Mouse (Mus musculus) urinary bladder, postnatal 4 days (tissue): ENCODE measurements around the gene Sema3b.
A peak's percentile ranks its signal among the peaks of the same experiment; 100 is the strongest.

ENCODE experiments used
- DNase-seq, 2 experiments: peaks; one replicate each; pipeline ENCODE4 v3.0.0; 2021 to 2022; ENCODE audit warnings: low spot score in 2 of 2

The Sema3b gene

GRCm38 (mm10) chr9:107633091-107633660, 24.1 kb upstream of the Sema3b start:
- peak; percentile 80 to 83 for DNase-seq

DNA sequence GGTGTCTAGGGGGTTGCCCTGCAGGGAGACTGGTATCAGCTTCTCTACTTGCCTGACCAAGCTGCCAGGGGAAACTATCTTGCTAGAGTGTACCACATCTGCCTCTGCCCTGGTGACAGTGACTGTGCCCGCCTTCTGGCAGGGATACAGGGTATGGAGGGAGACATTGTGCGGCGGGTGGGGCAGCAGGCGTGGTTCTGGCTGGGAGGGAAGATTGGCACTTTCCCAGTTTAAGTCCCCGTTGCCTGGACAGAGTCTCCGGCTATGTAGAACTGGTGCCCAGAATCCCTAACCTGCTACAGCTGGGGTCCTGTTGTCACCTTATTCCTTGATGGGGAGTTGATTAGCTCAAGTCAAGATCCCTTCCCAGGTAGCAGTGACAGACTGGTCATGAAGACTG, 23.4 kb upstream of the Sema3b start:
- no peak for DNase-seq

GRCm38 (mm10) chr9:107631861-107632260, 22.8 kb upstream of the Sema3b start:
- DNase-seq: no peak

- DNase-seq: no peak
These were observed 22.3 kb upstream of the Sema3b start for GRCm38 (mm10) chr9:107631311-107631826.

- DNase-seq: no peak
These were observed 21.5 kb upstream of the Sema3b start for GRCm38 (mm10) chr9:107630576-107630975.

DNA sequence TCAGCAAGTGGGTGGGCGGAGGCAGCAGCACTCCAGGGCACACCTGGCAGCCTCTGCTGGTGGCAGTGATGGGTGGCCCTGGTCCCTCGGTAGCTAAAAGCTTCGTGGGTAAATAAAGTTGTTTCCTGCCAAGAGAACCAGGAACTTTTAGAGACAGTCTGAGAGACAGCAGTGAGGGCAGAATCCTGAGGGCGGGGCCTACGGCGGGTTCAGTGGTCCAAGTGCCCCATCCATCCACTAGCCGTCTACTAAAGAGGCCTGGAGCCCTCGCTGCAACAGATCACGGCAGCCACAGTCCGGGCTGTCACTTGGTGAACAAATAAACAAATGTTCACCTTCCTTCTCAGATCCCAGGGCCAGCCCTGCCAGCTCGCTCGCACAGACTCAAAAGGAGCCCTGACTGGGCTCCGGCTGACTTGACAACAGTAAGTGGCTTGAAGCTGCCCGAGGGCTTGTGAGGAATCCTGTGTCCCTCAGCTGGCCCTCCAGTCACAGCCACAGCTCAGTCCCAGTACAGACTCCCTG, 20.9 kb upstream of the Sema3b start:
- no peak for DNase-seq

- no peak for DNase-seq
These were observed 20.3 kb upstream of the Sema3b start for GRCm38 (mm10) chr9:107629411-107629730.

DNA sequence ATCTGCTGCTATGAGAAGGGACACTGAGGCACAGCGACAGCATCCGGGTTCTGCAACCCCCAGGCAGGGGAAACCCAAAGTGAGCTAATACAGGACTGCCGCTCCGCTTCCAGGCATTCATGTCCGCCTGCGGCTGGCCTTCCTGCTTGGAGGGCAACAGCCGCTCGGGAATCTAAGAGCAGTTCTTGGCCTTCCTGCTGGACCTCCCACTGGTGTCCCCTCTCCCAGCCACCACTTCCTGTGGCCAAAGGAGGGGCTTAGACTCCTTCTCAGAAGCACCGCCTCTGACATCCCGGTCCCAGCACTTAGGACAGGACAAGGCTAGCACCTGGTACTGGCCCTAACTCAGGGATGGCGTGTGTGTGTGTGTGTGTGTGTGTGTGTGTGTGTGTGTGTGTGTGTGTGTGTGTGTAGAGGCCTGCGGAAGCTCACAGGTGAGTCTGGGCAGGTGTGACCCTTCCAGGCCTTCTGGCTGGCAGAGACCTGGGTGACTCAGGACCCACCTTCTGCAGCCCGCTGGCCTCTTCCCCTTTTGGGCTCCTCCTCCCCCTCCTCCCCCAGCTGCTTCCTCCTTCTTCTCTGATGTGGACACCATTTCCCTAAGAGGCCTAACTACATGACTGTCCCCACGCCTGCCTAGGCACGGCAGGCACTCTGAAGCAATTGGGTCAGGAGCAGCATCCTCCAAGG, 19.8 kb upstream of the Sema3b start:
- no peak for DNase-seq

GRCm38 (mm10) chr9:107627387-107628255, 18.6 kb upstream of the Sema3b start:
- DNase-seq: no peak

- DNase-seq: peak; percentile 73 to 88
These were observed 17.8 kb upstream of the Sema3b start for GRCm38 (mm10) chr9:107626844-107627277.

DNA sequence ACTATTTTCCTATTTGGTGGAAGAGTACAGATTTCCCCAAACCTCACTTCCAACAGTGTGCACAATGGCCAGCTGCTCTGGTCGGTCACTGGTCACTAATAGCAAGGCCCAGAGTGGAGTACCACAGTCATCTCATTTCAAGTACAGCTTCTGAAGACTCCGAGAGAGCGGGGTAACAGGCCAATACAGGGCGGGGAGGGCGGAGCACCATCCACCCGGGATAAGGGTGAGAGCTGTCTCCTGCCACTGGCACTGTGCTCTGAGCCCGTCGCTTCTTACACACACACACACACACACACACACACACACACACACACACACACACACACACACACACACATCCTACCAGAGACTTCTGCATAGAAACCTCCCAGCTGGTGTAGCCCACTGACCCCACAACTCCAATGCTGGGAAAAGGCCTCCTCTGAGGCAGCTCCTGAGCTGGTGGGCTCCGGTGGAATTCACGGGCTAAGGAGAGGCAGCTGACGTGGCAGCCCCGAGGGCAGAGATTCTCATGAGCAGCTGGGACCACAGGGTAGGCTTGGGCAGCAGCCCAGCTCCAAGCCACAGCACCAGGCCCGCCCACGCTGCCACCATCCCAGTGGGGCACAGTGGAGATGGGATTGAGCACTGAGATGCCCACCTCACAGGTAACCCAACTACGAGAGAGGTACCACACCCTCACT, 17.3 kb upstream of the Sema3b start:
- no peak for DNase-seq

DNA sequence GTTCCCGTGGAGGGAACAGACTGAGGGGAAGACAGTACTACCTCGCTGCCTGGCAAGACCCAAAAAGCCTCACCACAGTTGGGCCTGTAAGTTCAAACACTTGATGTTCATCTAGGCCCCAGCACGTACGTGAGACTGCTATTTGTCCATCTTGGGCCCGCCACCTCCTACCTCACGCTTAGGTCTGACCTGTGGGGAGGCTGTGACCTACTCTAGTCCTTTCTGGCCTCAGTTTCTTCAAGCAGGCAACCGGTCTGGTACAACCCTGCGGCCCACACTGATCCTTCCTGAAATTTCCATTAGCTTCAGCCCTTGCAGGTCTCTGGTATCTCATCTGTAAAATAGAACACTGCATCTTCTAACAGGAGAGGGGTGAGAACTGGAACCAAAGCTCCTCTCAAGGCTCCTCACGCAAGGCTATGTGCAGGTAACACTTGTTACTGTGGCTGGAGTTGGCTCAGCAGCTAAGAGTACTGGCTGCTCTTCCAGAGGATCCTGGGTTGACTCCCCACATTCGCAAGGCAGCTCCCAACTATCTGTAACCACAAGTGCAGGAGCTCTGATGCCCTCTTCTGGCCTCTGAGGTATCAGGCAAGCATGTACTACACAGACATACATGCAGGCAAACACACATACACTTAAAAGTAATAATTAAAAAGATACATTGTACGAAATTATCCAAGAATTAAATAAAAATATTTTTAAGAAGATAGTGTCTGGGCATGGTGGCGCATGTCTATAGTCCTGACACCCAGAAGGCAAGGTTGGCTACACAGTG, 16.5 kb upstream of the Sema3b start:
- DNase-seq: no peak

- no peak for DNase-seq
These were observed 15.9 kb upstream of the Sema3b start for GRCm38 (mm10) chr9:107624951-107625350.

GRCm38 (mm10) chr9:107624539-107624938, 15.5 kb upstream of the Sema3b start:
- DNase-seq: no peak

DNA sequence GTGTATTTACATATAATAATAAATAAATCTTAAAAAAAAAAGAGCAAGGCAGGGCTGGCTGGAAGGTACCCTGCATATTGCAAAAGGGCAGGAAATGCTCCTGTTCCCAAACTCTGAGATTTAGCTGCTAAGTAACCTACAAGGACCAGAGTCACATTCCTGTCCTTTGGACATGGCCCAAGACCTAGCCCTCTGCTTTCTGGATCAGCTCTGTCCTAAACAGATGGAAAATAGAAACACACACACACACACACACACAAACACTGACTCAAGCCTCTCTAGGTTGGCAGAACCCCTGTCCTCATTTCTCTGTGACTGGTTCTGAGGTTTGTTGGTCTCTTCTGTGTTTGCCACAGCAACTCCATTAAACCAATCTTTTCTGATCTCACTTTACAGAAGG, 11.9 kb upstream of the Sema3b start:
- DNase-seq: no peak

DNA sequence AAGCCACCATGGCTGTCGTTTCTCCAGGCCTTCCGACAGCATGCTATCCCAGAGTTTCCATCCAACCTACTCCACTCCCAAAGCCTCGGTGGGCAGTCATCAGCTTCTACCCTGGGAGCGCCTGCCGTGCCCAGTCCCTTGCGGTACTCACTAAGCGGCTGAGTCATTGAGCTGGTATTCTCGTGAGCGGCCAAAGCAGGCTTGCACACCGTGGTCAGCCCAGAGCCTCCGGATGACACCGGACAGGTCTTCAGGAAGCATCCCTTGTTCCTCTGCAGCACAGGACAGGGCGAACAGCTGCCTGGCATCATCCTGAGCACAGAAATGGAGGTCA, 10.5 kb upstream of the Sema3b start:
- DNase-seq: no peak

GRCm38 (mm10) chr9:107618778-107619545, 9.9 kb upstream of the Sema3b start:
- no peak for DNase-seq

DNA sequence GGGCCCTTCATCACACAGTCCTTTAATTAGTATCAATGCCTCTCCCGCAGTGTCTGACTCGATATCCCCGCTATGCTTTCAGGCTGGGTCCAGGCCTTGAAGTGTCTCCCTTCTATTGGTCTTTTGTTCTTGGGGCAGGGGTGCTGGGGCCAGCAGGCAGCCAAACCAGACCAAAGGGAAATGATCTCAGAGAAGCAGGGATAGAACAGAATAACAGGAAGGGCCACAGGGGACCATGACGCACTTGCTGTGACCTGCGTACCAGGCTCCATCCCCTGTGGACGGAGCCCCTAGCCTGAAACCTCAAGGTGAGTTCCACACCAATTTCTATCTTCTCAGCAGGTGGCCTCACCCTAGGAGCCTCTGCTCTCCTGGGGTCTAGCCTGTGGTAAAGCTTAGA, 9.1 kb upstream of the Sema3b start:
- DNase-seq: no peak

DNA sequence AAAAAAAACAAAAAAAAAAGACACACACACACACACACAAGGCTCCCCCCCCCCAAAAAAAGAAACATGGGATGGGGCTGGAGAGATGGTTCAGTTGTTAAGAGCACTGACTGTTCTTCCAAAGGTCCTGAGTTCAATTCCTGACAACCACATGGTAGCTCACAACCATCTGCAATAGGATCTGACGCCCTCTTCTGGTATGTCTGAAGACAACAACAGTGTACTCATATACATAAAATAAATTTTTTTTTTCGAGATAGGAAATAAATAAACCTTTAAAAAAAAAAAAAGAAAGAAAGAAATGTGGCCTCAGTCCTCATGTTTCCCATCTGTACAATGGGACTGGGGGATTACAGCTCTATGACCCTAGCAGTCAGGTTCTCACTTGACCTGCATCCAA, 8.4 kb upstream of the Sema3b start:
- DNase-seq: no peak

- no peak for DNase-seq
These were observed 6.0 kb upstream of the Sema3b start for GRCm38 (mm10) chr9:107615035-107615434.
